Mouse (Mus musculus): Measurements from ENCODE around the gene Sync. TPM values are rescaled to one million over a fixed set of nuclear protein-coding genes. Genes with fewer than 3 reads are reported as not detected.

Sync gene
- polyA plus RNA-seq (2016; fragmentation: Nextera tagmentation; extraction: Ambion mirVana): 0.37 and 0.63 TPM in 2 replicates

- peak; percentile 50 for DNase-seq (ENCODE audit: low spot score)
- Histone ChIP-seq H3K36me3 (no peaks in the 10 kb centered on the region), H3K27me3 (ENCODE audit: insufficient read depth, poor library complexity, severe bottlenecking) (peaks cover 55% of the 10 kb centered on the region), H3K4me1 (replicated peaks) (peaks cover 30% of the 10 kb centered on the region), H3K4me3 (peak within 1 kb of the TSS; percentile 64), H3K27ac (peak within 1 kb of the TSS; percentile 79), H3K9me3 (no peaks in the 10 kb centered on the region)
- WGBS: 1% methylated on average over 53 of the region's 53 CpGs
These were observed at the start of gene Sync for GRCm38 (mm10) chr4:129287472-129287981. TSS of gene Sync (plus strand) at chr4:129287617.

DNA sequence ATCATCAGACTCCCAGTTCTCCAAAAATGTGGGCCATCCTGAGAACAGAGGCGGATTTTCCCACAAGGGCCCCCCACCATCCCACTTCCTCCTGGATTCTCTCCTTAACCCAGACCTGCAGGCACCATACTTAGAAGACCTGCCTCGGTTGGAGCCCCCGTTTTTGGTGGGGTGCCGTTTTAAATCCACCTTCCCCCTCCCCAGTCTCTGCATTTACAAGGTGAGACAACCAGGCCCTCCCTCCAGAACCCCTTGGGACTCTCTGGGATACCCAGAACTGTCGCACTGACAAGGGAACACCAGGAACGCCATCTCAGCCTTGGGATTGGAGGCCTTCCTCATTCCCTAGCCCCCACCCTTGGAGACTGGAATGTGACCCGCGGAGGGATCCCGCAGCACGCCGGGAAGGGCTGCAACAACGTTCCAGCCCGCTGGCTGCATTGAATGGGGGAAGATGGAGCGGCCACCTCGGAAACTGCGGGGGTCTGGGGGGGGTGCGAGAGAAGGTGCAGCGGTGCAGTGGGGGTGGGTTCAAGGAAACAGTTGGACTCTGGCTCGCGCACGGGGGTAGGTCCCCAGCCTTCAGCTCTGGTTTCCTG lies 49.5 kb upstream of the Sync start:
- peak overlapping the region; percentile 88 for H3K27ac ChIP-seq
- H3K4me3 ChIP-seq: peak overlapping the region; percentile 90
- no peaks in the 10 kb centered on the region for H3K36me3 ChIP-seq
- peaks cover 67% of the 10 kb centered on the region for H3K4me1 ChIP-seq (replicated peaks)
- peaks cover 34% of the 10 kb centered on the region for H3K27me3 ChIP-seq (ENCODE audit: insufficient read depth, poor library complexity, severe bottlenecking)
- peak; percentile 63 for DNase-seq (ENCODE audit: low spot score)
- H3K9me3 ChIP-seq: no peaks in the 10 kb centered on the region
- 3% methylated on average over 21 of the region's 21 CpGs for WGBS

GRCm38 (mm10) chr4:129238579-129239016 lies 48.8 kb upstream of the Sync start:
- under 1% methylated on average over 23 of the region's 23 CpGs for WGBS
- DNase-seq (ENCODE audit: low spot score): no peak
- peaks cover 34% of the 10 kb centered on the region for H3K27me3 ChIP-seq (ENCODE audit: insufficient read depth, poor library complexity, severe bottlenecking)
- H3K9me3 ChIP-seq: no peaks in the 10 kb centered on the region
- peak overlapping the region; percentile 90 for H3K4me3 ChIP-seq
- H3K4me1 ChIP-seq (replicated peaks): peaks cover 66% of the 10 kb centered on the region
- H3K27ac ChIP-seq: peak overlapping the region; percentile 88
- H3K36me3 ChIP-seq: no peaks in the 10 kb centered on the region

GRCm38 (mm10) chr4:129239075-129239474 lies 48.3 kb upstream of the Sync start:
- H3K27me3 ChIP-seq (ENCODE audit: insufficient read depth, poor library complexity, severe bottlenecking): peaks cover 34% of the 10 kb centered on the region
- peak; percentile 87 for DNase-seq (ENCODE audit: low spot score)
- peak overlapping the region; percentile 88 for H3K27ac ChIP-seq
- peaks cover 66% of the 10 kb centered on the region for H3K4me1 ChIP-seq (replicated peaks)
- under 1% methylated on average over 29 of the region's 29 CpGs for WGBS
- no peaks in the 10 kb centered on the region for H3K36me3 ChIP-seq
- peak overlapping the region; percentile 90 for H3K4me3 ChIP-seq
- no peaks in the 10 kb centered on the region for H3K9me3 ChIP-seq

- H3K36me3 ChIP-seq: no peaks in the 10 kb centered on the region
- H3K27ac ChIP-seq: peak overlapping the region; percentile 79
- WGBS: 23% methylated on average over 7 of the region's 7 CpGs
- peaks cover 57% of the 10 kb centered on the region for H3K27me3 ChIP-seq (ENCODE audit: insufficient read depth, poor library complexity, severe bottlenecking)
- no peaks in the 10 kb centered on the region for H3K9me3 ChIP-seq
- DNase-seq (ENCODE audit: low spot score): no peak
- peaks cover 69% of the 10 kb centered on the region for H3K4me1 ChIP-seq (replicated peaks)
- no peak overlapping the region for H3K4me3 ChIP-seq
These were observed 45.5 kb upstream of the Sync start for GRCm38 (mm10) chr4:129241898-129242297.

- peaks cover 69% of the 10 kb centered on the region for H3K4me1 ChIP-seq (replicated peaks)
- H3K36me3 ChIP-seq: no peaks in the 10 kb centered on the region
- 23% methylated on average over 4 of the region's 4 CpGs for WGBS
- H3K27me3 ChIP-seq (ENCODE audit: insufficient read depth, poor library complexity, severe bottlenecking): peaks cover 60% of the 10 kb centered on the region
- H3K27ac ChIP-seq: peak overlapping the region; percentile 79
- H3K9me3 ChIP-seq: no peaks in the 10 kb centered on the region
- DNase-seq (ENCODE audit: low spot score): no peak
- peak overlapping the region; percentile 11; the same call in 1 of the 2 replicates for H3K4me3 ChIP-seq
These were observed 45.1 kb upstream of the Sync start for GRCm38 (mm10) chr4:129242327-129242726.

- 19% methylated on average over 4 of the region's 4 CpGs for WGBS
- H3K27ac ChIP-seq: peak overlapping the region; percentile 79
- no peaks in the 10 kb centered on the region for H3K9me3 ChIP-seq
- peak; percentile 44 for DNase-seq (ENCODE audit: low spot score)
- peaks cover 63% of the 10 kb centered on the region for H3K27me3 ChIP-seq (ENCODE audit: insufficient read depth, poor library complexity, severe bottlenecking)
- H3K4me3 ChIP-seq: peak overlapping the region; percentile 11
- H3K4me1 ChIP-seq (replicated peaks): peaks cover 69% of the 10 kb centered on the region
- no peaks in the 10 kb centered on the region for H3K36me3 ChIP-seq
These were observed 44.7 kb upstream of the Sync start for GRCm38 (mm10) chr4:129242761-129243160.

DNA sequence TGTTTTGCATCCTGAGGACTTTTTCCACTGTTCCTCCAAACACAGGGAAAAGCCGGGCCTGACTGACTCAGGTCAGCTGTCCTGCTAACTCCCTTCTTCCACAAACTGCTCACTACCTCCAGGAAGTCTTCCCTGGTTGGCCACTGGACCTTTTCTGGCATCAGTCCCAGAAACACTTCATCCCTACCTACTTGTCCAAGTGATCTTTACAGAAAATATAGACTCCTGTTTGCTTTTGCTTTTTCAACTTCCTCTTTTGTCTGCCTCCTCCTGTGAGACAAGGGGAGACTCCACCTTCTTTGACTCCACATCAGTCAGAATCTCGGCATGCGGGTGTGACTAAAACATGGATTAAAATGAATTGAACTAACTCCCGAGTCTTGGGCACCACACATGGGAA lies 42.6 kb upstream of the Sync start:
- no peak overlapping the region for H3K27ac ChIP-seq
- H3K4me1 ChIP-seq (replicated peaks): peaks cover 69% of the 10 kb centered on the region
- no peak overlapping the region for H3K4me3 ChIP-seq
- H3K36me3 ChIP-seq: no peaks in the 10 kb centered on the region
- no peak for DNase-seq (ENCODE audit: low spot score)
- H3K9me3 ChIP-seq: no peaks in the 10 kb centered on the region
- 65% methylated on average over 4 of the region's 4 CpGs for WGBS
- H3K27me3 ChIP-seq (ENCODE audit: insufficient read depth, poor library complexity, severe bottlenecking): peaks cover 80% of the 10 kb centered on the region

DNA sequence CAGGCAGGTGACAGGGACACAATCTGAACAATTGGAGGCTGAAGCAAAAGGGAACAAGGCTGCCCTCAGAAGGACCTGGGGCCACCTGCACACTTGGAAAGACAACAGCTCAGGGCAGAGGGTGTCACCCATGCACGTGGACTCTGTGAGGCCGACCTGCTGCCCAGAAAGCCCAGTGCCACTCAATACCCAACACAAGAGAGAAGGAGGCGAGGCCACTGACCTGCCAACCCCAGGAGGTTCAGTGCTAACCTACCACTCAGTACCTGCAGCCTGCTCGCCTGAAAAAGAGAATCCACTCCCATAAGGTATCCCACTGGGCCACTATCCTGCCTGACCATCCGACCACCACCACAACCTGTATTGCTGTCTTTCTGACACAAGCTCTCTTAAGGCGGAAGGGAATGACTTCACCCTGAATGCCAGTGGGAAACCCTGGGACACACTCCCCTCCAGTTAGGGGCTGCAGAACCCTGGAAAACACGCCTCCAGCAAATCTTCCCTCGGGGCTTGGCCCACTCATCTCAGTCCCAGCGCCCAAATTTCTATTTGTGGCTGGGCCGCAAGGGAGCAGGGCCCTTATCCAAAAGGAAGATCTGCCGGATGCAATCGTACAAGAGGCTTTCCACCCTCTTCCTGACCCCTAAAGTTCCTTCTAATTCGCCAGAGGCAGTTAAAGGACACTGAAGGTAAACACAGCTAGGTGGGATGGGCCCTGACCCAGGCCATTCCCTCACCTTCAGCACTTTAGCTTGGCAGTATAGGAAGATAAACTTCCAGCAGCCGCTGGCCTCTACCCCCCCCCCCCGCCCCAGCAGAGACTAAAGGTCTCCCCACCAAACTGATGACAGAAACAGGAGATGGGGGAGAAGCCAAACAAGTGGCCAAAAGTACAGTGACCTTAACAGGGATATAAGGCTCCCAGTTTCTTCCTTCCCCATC lies 40.8 kb upstream of the Sync start:
- no peaks in the 10 kb centered on the region for H3K36me3 ChIP-seq
- H3K4me3 ChIP-seq: no peak overlapping the region
- no peak overlapping the region for H3K27ac ChIP-seq
- WGBS: 43% methylated on average over 15 of the region's 15 CpGs
- H3K4me1 ChIP-seq (replicated peaks): peaks cover 82% of the 10 kb centered on the region
- peaks cover 84% of the 10 kb centered on the region for H3K27me3 ChIP-seq (ENCODE audit: insufficient read depth, poor library complexity, severe bottlenecking)
- DNase-seq (ENCODE audit: low spot score): no peak
- H3K9me3 ChIP-seq: no peaks in the 10 kb centered on the region

DNA sequence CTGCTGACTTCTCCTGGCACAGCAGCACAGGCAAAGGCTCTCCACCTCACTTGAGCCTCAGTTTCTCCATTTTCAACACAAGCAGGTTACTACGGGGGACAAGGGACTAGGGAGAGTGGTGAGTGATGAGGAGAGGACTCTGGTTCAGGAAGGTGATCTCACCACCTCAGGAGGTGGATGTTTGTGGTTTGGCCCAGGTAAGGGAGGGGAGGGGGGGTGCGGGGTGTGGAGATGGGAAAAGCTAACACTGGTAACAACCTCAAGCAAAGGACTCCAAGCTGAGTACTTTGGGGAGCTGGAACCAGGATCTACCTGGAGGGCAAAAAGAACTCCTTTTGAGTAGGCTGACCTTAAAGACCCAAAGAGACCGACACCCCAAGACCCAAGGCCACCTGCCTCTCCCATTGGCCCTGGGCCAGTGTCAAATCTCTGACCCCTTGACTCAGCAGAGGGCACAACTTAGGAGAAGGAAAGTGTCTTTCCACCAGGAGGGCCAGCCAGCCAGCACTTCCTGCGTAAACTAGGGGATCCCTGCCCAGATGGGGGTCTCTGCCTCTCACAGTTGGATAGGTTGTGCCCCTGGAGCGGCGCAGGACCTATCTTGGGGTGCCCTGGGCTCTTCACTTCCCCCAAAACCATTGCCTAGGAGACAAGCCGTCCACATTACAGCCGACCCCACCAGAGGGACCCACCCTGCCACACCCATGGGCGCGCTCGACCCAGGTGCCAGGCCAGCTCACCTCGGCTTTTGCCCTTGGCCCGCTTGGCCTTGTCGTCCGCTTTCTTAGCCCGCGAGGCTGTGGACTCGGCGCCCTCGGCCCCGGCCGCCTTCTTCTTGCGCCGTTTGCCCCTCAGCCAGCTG lies 39.8 kb upstream of the Sync start:
- no peaks in the 10 kb centered on the region for H3K9me3 ChIP-seq
- H3K27me3 ChIP-seq (ENCODE audit: insufficient read depth, poor library complexity, severe bottlenecking): peaks cover 82% of the 10 kb centered on the region
- WGBS: 6% methylated on average over 24 of the region's 24 CpGs
- H3K36me3 ChIP-seq: no peaks in the 10 kb centered on the region
- H3K4me1 ChIP-seq (replicated peaks): peaks cover 78% of the 10 kb centered on the region
- DNase-seq (ENCODE audit: low spot score): no peak
- peak overlapping the region; percentile 64 for H3K4me3 ChIP-seq
- H3K27ac ChIP-seq: peak overlapping the region; percentile 77

DNA sequence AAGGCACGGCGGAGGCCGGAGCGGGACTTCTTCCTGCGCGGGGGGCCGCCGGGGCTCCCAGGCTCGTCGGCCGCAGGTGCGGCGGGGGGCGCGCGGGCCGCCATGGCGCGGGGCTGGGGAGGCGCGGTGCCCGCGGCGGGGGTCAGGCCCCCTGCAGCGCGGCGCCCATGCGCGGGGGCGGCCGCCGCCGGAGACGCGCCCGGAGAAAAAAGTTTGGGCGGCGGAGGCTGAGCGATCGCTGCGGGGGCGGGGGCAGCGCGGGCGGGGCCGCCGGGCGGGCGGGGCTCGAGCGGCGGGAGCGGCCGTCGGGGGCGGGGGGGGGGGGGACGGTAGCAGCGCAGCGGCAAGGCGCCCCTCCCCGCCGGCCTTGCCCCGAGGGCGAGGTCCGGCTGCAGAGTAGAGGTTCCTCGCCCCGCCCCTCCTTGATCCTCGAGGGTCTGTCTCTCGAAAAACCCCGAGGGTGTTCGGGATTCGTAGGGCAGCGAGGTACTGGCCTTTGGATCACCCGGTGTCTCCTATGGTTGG lies 39.1 kb upstream of the Sync start:
- H3K27me3 ChIP-seq (ENCODE audit: insufficient read depth, poor library complexity, severe bottlenecking): peaks cover 87% of the 10 kb centered on the region
- H3K4me1 ChIP-seq (replicated peaks): peaks cover 71% of the 10 kb centered on the region
- H3K9me3 ChIP-seq: no peaks in the 10 kb centered on the region
- H3K4me3 ChIP-seq: peak overlapping the region; percentile 64
- peak overlapping the region; percentile 77 for H3K27ac ChIP-seq
- no peak for DNase-seq (ENCODE audit: low spot score)
- under 1% methylated on average over 47 of the region's 74 CpGs for WGBS
- H3K36me3 ChIP-seq: no peaks in the 10 kb centered on the region

DNA sequence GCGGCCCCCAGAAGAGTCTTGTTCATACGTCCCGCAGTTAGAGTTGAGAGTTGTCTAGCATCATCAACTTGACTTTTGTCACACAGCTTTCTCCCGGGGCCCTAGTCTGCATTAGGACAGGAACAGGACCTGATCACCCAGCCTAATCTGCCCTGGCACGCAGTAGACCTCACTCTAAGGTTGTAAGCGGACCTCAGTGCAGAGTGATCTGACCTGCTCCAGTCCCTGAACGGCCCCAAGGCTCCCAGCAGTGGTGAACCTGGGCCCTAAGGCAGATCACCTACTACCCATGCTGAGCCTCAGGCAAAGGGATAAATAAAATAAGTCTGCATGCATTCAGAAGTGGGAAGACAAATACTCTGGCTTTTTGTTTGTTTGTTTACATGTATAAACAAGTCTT lies 38.1 kb upstream of the Sync start:
- no peaks in the 10 kb centered on the region for H3K9me3 ChIP-seq
- H3K27ac ChIP-seq: 0 out of 2 replicates have a peak overlapping the region, but pooled peaks have one; percentile 45
- H3K4me1 ChIP-seq (replicated peaks): peaks cover 71% of the 10 kb centered on the region
- no peak for DNase-seq (ENCODE audit: low spot score)
- no peaks in the 10 kb centered on the region for H3K36me3 ChIP-seq
- 12% methylated on average over 7 of the region's 7 CpGs for WGBS
- H3K27me3 ChIP-seq (ENCODE audit: insufficient read depth, poor library complexity, severe bottlenecking): peaks cover 92% of the 10 kb centered on the region
- no peak overlapping the region for H3K4me3 ChIP-seq
